Mouse (Mus musculus): ENCODE results near the gene Mymx. TPM values are rescaled to one million over a fixed set of nuclear protein-coding genes. Genes with fewer than 3 reads are reported as not detected.

Gene Mymx
- total RNA-seq, 2 experiments from 2014 or later, result not detected

Other genes with a start within 250 kb of the Mymx start
- 10 to 100 TPM; 52.4 to 54.4 TPM for gene Cdc5l, start 168.4 kb downstream of the Mymx start, total RNA-seq (2021)
- under 1 TPM; 0.71 to 0.92 TPM for gene Spats1, start 126.7 kb downstream of the Mymx start, total RNA-seq (2021)
- 10 to 100 TPM; 21.5 to 21.9 TPM for gene Aars2, start 95.3 kb downstream of the Mymx start, total RNA-seq (2021)
- gene Tcte1, start 78.7 kb downstream of the Mymx start, total RNA-seq (2021), result not detected
- under 1 TPM; 0.20 to 0.24 TPM for gene Tmem151b, start 52.4 kb downstream of the Mymx start, total RNA-seq (2021)
- 1 to 10 TPM; 1.5 to 1.9 TPM for gene Nfkbie, start 46.4 kb downstream of the Mymx start, total RNA-seq (2021)
- 10 to 100 TPM; 37.3 to 39.2 TPM for gene Slc35b2, start 38.2 kb downstream of the Mymx start, total RNA-seq (2021)
- gene Hsp90ab1, start 28.8 kb downstream of the Mymx start, total RNA-seq (2021), result 1,000 to 10,000 TPM; 1,093 to 1,133 TPM
- gene Slc29a1, start 2.5 kb downstream of the Mymx start, total RNA-seq (2021), result 10 to 100 TPM; 77.9 to 96.2 TPM
- 1 to 10 TPM in 1 of 2 experiments, not detected in 1; 1.3 TPM for gene Capn11, start 57.2 kb upstream of the Mymx start, total RNA-seq (2021)
- gene Mrpl14, start 84.2 kb upstream of the Mymx start, total RNA-seq (2021), result 10 to 100 TPM; 89.8 to 90.8 TPM
- gene Tmem63b, start 84.8 kb upstream of the Mymx start, total RNA-seq (2021), result 10 to 100 TPM; 74.3 to 77.1 TPM
- under 1 TPM in 1 of 2 experiments, not detected in 1; 0.97 TPM for gene 1600014C23Rik, start 131.7 kb upstream of the Mymx start, total RNA-seq (2021)

All from heart, postnatal 4 days (tissue).